Mouse (Mus musculus) hindbrain, embryonic 10.5 days (tissue): ENCODE measurements around the gene Uap1. TPM values are rescaled to one million over a fixed set of nuclear protein-coding genes. Genes with fewer than 3 reads are reported as not detected.
A peak's percentile ranks its signal among the peaks of the same experiment; 100 is the strongest.

Experiments used
- DNase-seq: peaks from one replicate; pipeline ENCODE4 v3.0.0-alpha.2; 2017; ENCODE audit warnings: low spot score
- H3K27ac ChIP-seq: fragments of 300-500 bp; sonication (generic); 2 replicates; pipeline ENCODE4 v1.5.1; 2016; ENCODE audit warnings: mild to moderate bottlenecking, moderate library complexity
- H3K27me3 ChIP-seq: fragments of 300-500 bp; sonication (generic); 2 replicates; pipeline ENCODE4 v1.6.1; 2016; ENCODE audit warnings: mild to moderate bottlenecking; ENCODE audit not compliant: poor library complexity, insufficient read depth, severe bottlenecking
- H3K36me3 ChIP-seq: fragments of 300-500 bp; sonication (generic); 2 replicates; pipeline ENCODE4 v1.6.1; 2016; ENCODE audit warnings: mild to moderate bottlenecking, moderate library complexity
- H3K4me1 ChIP-seq: fragments of 300-500 bp; sonication (generic); replicated peaks from 2 replicates; pipeline ENCODE4 v1.6.1; 2016; ENCODE audit warnings: mild to moderate bottlenecking
- H3K4me3 ChIP-seq: fragments of 300-500 bp; sonication (generic); 2 replicates; pipeline ENCODE4 v1.5.1; 2016; ENCODE audit warnings: mild to moderate bottlenecking, moderate library complexity
- H3K9me3 ChIP-seq: fragments of 300-500 bp; sonication (generic); 2 replicates; pipeline ENCODE4 v1.6.1; 2016; ENCODE audit warnings: mild to moderate bottlenecking, moderate library complexity
- WGBS: fragments of 180-500 bp; shearing (Covaris S2); methylation state at CpG from one replicate; pipeline ENCODE4 v1.1.7; 2016; 5-methylcytosine and 5-hydroxymethylcytosine counted together
- polyA plus RNA-seq: library from polyadenylated mRNA; unstranded; fragments of >200 nt; fragmentation: Nextera tagmentation; extraction: Ambion mirVana; gene quantifications from 2 replicates; pipeline ENCODE4 v1.2.1, GENCODE M21; 2016

Uap1 gene
- 54.9 and 58.6 TPM in 2 replicates for polyA plus RNA-seq

DNA sequence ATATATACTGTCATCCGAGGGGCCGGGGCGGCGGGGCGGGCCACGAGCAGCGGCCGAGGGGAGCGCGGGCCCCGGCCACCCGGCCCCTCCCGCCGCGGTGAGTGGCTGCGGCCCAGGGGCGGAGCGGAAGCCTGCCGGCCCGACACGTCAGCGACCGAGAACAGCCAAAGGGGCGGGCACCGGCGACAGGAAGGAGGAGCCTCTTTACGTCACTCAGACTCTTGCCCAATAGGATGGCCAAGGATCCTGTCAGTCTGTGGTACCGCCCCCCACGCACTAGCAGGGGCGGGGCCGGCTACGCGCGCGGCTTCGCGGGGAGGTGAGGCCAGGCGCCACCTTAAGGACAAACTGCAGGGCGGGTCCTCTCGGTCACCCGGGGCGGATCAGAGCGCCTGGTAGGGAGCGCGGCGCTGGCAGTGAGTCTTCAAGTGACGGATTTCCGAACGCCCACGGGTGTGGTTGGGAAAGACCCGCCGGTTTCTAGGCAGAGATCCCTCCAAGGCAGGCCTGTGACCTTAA lies at the start of gene Uap1:
Gene Uap1 (minus strand): TSS at position 144 of the 519 bp plus-strand sequence.
- no peaks in the 10 kb centered on the region for H3K27me3 ChIP-seq
- H3K36me3 ChIP-seq, result no peaks in the 10 kb centered on the region
- peaks cover 21% of the 10 kb centered on the region for H3K4me1 ChIP-seq
- H3K4me3 ChIP-seq, result peak within 1 kb of the TSS; percentile 89
- H3K9me3 ChIP-seq, result no peaks in the 10 kb centered on the region
- under 1% methylated on average over 52 of the region's 52 CpGs for WGBS
- peak; percentile 98 for DNase-seq
- peak within 1 kb of the TSS; percentile 93 for H3K27ac ChIP-seq

DNA sequence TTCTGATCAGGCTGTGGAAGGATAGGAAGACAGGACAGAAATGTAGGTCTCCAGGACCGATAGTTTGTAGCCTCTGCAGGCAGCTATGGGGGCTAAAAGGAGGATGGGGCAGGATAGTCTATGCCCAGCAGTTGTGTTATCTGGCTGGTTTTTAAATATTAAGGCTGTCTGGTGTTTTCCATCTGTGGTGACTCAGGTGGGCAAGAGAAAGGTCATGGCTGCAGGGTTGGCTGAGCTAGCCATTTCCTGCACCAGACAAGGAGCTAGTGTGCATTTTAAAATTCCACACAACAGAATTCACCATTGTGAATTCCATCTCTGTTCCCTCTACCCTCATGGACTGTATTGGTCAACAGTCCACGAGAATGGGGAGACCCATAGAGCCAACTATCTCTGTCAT lies 48.5 kb upstream of the Uap1 start:
- H3K9me3 ChIP-seq, result no peaks in the 10 kb centered on the region
- no peak overlapping the region for H3K27ac ChIP-seq
- no peak for DNase-seq
- H3K36me3 ChIP-seq, result no peaks in the 10 kb centered on the region
- no peaks in the 10 kb centered on the region for H3K27me3 ChIP-seq
- 75% methylated on average over 2 of the region's 2 CpGs for WGBS
- no peak overlapping the region for H3K4me3 ChIP-seq
- no peaks in the 10 kb centered on the region for H3K4me1 ChIP-seq

DNA sequence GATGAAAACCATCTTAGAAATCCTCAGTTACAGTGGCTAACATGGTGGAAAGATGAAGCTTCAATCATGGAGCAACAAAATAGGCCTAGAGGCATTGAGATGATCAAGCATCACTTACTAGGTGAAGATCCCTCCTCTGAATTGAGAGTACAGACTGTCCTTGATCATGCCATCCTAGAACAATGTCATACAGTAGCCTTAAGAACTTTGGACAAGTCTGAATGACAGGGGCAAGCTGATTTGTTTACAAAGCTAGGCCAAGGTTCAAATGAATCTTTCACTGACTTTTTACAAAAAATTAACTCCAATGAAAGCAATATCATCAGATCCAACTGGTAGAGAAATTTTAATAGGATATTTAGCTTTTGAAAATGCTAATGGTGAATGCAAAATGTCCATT lies 45.6 kb upstream of the Uap1 start:
- DNase-seq, result no peak
- H3K27me3 ChIP-seq, result peaks cover 3% of the 10 kb centered on the region; the same call in 1 of the 2 replicates
- no peaks in the 10 kb centered on the region for H3K36me3 ChIP-seq
- H3K27ac ChIP-seq, result no peak overlapping the region
- H3K9me3 ChIP-seq, result no peaks in the 10 kb centered on the region
- no peaks in the 10 kb centered on the region for H3K4me1 ChIP-seq
- H3K4me3 ChIP-seq, result no peak overlapping the region

DNA sequence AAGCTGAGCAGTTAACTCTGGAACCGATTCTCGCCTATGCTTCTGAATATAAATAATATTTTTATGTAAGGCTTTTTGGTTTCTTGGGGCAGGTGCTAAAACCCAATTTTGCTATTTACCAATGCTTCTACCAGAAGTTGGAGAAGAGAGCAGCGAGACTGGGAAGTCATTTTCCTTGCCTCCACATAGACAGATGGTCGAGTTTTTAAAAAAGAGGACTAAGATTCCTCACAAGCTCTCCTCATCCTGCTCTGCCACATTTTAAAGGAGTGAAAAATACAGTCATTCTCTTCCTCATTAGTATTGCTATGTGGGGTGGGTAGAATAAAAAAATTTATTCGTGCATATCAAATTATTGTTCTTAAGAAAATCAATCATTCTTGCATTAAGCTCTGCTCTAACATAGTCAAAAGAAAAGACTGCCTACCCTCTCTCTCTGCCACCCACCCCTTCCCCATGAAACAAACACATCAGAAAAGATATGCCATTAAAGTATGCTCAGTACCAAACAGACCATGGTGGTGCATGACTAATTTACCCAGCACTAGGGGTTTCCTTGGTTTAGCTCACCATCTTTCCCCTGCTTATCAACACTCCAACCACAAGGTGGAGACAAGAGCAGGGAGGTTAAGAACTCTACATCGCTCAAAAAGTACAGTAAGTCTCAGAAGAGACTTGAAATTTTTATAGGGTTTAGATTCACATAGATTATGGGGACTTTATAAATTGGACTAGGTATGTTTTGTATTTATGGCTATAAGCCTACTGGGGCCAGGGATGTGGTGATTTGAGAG lies 43.5 kb upstream of the Uap1 start:
- Histone ChIP-seq H3K4me1 (peaks cover 6% of the 10 kb centered on the region), H3K9me3 (no peaks in the 10 kb centered on the region), H3K27me3 (peaks cover 3% of the 10 kb centered on the region; the same call in 1 of the 2 replicates), H3K36me3 (no peaks in the 10 kb centered on the region), H3K27ac (no peak overlapping the region), H3K4me3 (no peak overlapping the region)
- whole genome bisulfite sequencing, result 80% methylated on average over 6 of the region's 6 CpGs
- DNase-seq, result no peak

DNA sequence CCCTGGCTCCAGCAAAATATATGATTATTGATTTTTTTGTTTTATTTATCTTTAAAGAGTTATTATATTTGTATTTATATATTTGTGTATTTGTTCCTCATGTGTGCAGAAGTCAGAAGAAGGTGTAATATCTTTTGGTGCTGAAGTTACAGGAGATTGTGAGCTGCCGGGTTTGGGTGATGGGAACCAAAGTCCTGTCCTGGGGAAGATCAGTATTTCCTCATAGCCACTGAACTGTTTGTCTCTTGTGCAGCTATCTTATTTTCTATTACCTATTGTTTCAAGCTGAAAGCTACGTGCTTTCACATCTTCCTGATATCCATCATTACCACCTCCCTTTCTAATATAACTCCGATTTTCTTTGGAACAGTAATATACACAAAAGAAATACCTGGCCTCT lies 40.8 kb upstream of the Uap1 start:
- H3K27ac ChIP-seq, result peak overlapping the region; percentile 94

DNA sequence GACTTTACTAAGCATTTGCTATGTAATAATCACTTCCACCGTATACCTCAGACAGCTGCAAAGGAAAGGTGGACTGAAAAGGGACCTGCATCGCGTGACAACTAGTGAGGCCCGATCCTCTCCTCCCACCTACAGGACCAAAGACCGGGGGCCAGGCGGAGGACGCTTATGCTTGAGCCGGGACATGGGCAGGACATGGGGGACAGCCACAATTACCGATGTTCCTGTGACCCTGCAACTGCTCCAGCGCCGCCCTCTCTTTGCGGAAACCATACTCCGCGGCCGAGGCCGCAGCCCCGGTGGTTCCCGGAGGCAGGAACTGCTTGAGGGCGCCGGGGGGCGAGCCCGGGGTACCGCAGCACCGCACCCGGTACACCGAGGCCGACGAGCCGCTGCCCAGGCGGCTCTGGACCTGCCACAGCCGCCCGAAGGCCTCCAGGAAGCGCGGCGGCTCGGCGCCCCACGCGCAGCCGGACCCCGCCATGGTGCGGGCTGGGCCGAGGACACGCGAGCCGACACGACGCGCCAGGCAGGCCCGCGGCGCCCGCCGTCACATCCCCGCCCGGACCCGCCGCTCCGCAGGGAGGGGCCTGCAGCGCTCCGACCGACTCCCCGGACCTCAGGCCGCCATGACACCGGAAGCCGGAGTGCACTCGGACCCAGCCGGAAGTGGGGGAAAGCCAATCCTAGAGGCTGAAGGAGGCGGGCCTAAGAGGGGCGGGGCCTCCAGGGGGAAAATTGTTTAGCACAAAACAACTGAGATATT lies 40.2 kb upstream of the Uap1 start, which contains the start of gene Uhmk1:
Gene Uhmk1 (minus strand): TSS at position 641 of the 766 bp plus-strand sequence.
- H3K27me3 ChIP-seq, result peaks cover 3% of the 10 kb centered on the region; the same call in 1 of the 2 replicates
- H3K4me3 ChIP-seq, result peak within 1 kb of the TSS; percentile 97
- peak within 1 kb of the TSS; percentile 94 for H3K27ac ChIP-seq

More for the DNA sequence above, 40.8 kb upstream of the Uap1 start:
- peak overlapping the region; percentile 97 for H3K4me3 ChIP-seq
- H3K4me1 ChIP-seq, result peaks cover 6% of the 10 kb centered on the region
- peaks cover 18% of the 10 kb centered on the region for H3K36me3 ChIP-seq
- DNase-seq, result no peak
- 73% methylated on average over 3 of the region's 3 CpGs for WGBS
- H3K9me3 ChIP-seq, result no peaks in the 10 kb centered on the region
- peaks cover 3% of the 10 kb centered on the region; the same call in 1 of the 2 replicates for H3K27me3 ChIP-seq

DNA sequence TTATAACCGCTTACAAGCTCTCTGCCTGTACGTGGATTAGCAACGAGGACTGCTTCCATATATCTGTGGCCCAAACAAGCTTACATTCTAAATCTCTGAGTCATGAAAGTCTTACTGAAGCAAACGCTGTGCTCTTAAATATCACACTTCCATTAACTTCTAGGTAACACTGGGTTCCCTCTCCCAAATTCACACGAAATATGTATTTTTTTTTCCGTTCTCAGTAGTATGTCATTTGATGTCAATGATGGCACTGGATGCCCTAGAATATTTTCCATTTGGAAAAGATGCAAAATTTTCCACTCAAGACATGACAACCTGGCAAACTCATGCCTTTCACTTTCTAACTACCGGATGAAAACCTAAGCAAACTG lies 39.6 kb upstream of the Uap1 start:
- Histone ChIP-seq H3K36me3 (peaks cover 29% of the 10 kb centered on the region), H3K9me3 (no peaks in the 10 kb centered on the region), H3K4me3 (peak overlapping the region; percentile 97), H3K4me1 (peaks cover 6% of the 10 kb centered on the region), H3K27ac (peak overlapping the region; percentile 94; the same call in 1 of the 2 replicates), H3K27me3 (peaks cover 3% of the 10 kb centered on the region; the same call in 1 of the 2 replicates)
- WGBS, result 46% methylated on average over 7 of the region's 7 CpGs
- no peak for DNase-seq

More for the DNA sequence above, 40.2 kb upstream of the Uap1 start, which contains the start of gene Uhmk1:
- Histone ChIP-seq H3K36me3 (peaks cover 23% of the 10 kb centered on the region), H3K9me3 (no peaks in the 10 kb centered on the region), H3K4me1 (peaks cover 6% of the 10 kb centered on the region)
- WGBS, result under 1% methylated on average over 70 of the region's 70 CpGs
- peak; percentile 92 for DNase-seq

DNA sequence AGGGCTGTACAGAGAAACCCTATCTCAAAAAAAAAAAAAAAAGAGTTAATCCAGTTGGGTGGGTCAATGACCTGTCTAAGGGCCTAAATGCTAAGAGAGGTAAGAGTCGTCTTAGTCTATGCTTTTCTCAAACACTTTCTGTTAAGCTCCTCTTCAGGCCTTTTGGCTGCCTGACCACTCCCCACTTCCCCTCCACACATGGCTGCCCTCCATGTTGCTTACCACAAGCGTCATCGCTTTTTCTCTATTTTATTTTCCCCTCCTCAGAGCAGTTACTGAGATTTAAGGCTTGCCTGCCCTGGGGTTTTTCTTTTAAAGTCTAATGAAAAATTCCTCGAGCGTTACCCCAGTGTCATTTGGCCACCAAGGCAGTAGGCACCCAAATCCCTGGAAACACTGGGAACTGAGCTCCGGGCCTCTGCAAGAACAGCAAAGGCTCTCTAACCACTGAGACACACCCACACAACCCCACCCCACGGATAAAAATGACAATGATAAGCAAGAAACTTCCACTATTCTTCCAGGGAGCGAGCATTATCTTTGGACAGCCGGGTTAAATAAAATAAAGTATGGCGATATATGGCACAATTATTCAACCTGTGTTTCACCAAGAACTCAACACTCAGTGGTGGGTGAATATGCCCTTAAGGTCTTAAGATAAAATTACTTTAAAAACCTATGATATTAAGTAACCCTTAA lies 38.6 kb upstream of the Uap1 start:
- H3K9me3 ChIP-seq, result no peaks in the 10 kb centered on the region
- no peak for DNase-seq
- WGBS, result 93% methylated on average over 10 of the region's 10 CpGs
- no peak overlapping the region for H3K27ac ChIP-seq
- H3K4me1 ChIP-seq, result peaks cover 6% of the 10 kb centered on the region
- peaks cover 39% of the 10 kb centered on the region for H3K36me3 ChIP-seq
- H3K4me3 ChIP-seq, result no peak overlapping the region
- H3K27me3 ChIP-seq, result peaks cover 3% of the 10 kb centered on the region; the same call in 1 of the 2 replicates

DNA sequence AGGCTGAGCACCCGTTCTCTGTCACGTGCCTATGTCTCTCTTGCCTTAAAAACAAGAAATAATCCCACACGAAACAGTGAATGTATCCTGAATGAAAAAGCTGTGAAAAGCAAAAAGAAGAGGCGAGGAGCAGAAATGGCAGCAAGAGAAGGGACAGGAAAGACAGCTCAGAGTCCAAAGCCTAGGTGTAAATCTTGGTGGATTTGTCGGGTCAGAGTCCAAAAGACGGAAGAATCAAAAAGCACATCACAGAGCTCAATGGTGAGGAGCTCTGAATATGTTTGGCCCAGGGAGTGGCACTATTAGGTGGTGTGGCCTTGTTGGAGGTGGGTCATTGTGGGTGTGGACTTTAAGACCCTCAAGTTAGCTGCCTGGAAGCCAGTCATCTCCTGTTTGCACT lies 31.6 kb upstream of the Uap1 start:
- no peaks in the 10 kb centered on the region for H3K9me3 ChIP-seq
- no peak for DNase-seq
- H3K36me3 ChIP-seq, result peaks cover 96% of the 10 kb centered on the region
- WGBS, result 95% methylated on average over 6 of the region's 6 CpGs
- H3K4me1 ChIP-seq, result no peaks in the 10 kb centered on the region
- H3K4me3 ChIP-seq, result no peak overlapping the region
- H3K27me3 ChIP-seq, result no peaks in the 10 kb centered on the region
- no peak overlapping the region for H3K27ac ChIP-seq

DNA sequence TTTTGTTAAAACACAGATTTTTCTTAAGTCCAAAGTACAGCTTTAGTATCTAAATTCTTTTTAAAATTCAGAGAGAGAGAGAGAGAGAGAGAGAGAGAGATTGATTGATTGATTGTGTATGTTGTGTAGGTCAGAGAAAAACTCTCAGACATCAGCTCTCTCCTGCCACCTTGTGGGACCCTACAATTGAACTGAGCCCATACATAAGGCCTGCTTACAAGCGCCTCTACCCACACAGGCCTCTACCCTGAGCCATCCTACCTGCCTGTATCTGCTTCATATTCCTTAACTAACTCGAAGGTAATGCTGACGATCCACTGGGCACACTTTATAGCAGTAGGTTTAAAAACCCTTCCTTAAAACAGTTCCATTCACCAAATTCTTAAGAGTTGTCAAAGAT lies 25.6 kb upstream of the Uap1 start:
- Histone ChIP-seq H3K4me3 (no peak overlapping the region), H3K9me3 (no peaks in the 10 kb centered on the region), H3K4me1 (no peaks in the 10 kb centered on the region), H3K36me3 (peaks cover 94% of the 10 kb centered on the region), H3K27me3 (no peaks in the 10 kb centered on the region), H3K27ac (no peak overlapping the region)
- no peak for DNase-seq
- 87% methylated on average over 3 of the region's 3 CpGs for WGBS

DNA sequence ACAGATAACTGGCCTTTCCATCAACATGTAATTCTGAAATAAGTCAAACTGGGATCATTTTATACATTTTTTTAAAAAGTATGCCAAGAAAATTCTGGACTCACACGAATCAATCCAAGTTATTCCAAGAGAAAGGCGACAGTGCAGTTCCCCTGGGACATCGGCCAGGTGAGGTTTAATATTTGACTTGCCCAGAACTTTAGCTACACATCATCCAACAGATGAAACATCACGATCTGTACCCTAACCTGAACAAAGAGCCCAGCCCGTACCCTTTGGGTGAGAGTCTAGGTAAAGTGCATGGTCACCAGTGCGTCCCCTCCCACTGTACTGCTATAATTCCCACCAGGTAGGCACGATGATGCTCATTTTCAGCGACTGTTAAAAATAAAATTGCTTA lies 21.5 kb upstream of the Uap1 start:
- DNase-seq, result no peak
- Histone ChIP-seq H3K4me1 (no peaks in the 10 kb centered on the region), H3K27me3 (no peaks in the 10 kb centered on the region), H3K36me3 (peaks cover 90% of the 10 kb centered on the region), H3K9me3 (no peaks in the 10 kb centered on the region), H3K4me3 (no peak overlapping the region), H3K27ac (no peak overlapping the region)
- WGBS, result 94% methylated on average over 8 of the region's 8 CpGs

DNA sequence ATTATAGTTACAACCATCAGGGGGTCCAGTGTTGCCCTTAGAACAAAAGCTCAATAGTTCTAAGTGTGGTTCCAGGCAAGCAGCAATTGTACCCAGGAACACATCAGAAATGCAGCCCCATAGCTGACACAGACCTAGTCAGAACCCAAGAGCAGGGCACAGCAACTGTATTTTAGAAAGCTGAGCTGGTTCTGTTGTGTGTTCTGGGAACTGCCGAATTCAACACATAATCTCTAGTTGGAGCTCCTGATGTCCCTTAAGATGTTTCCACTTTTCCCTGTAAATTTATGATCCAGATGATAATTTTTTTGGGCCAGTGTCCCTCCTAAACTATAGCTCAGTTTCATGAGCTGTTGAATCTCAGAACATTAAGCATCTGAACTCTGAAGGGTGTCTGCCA lies 17.2 kb upstream of the Uap1 start:
- DNase-seq, result no peak
- no peak overlapping the region for H3K4me3 ChIP-seq
- 92% methylated on average over 1 of the region's 1 CpGs for WGBS
- H3K27ac ChIP-seq, result no peak overlapping the region
- H3K4me1 ChIP-seq, result no peaks in the 10 kb centered on the region
- H3K9me3 ChIP-seq, result no peaks in the 10 kb centered on the region
- H3K27me3 ChIP-seq, result no peaks in the 10 kb centered on the region
- H3K36me3 ChIP-seq, result peaks cover 52% of the 10 kb centered on the region
